Mouse (Mus musculus) brain, embryonic 14.5 days (tissue): ENCODE data around the gene Sh3bp1.

Experiments
- CTCF ChIP-seq: fragments of 200-500 bp; IDR thresholded peaks from 2 replicates; pipeline ENCODE4 v1.5.1; 2012; ENCODE audit warnings: inconsistent platforms, mild to moderate bottlenecking, moderate library complexity, borderline replicate concordance; ENCODE audit not compliant: insufficient read depth, insufficient read length; ENCODE audit errors: extremely low read depth
- POLR2A ChIP-seq: fragments of 200-500 bp; IDR thresholded peaks from 2 replicates; pipeline ENCODE4 v1.6.1; 2012; ENCODE audit warnings: mild to moderate bottlenecking, inconsistent platforms, borderline replicate concordance; ENCODE audit not compliant: poor library complexity, insufficient read depth, insufficient read length, severe bottlenecking; ENCODE audit errors: extremely low read depth

GRCm38 (mm10) chr15:78895741-78896140 is 3.8 kb upstream of the Sh3bp1 start:
- no peak for TF ChIP-seq CTCF
- no peak for TF ChIP-seq POLR2A
